Mouse (Mus musculus): ENCODE results near the gene Slc9a1.

DNA sequence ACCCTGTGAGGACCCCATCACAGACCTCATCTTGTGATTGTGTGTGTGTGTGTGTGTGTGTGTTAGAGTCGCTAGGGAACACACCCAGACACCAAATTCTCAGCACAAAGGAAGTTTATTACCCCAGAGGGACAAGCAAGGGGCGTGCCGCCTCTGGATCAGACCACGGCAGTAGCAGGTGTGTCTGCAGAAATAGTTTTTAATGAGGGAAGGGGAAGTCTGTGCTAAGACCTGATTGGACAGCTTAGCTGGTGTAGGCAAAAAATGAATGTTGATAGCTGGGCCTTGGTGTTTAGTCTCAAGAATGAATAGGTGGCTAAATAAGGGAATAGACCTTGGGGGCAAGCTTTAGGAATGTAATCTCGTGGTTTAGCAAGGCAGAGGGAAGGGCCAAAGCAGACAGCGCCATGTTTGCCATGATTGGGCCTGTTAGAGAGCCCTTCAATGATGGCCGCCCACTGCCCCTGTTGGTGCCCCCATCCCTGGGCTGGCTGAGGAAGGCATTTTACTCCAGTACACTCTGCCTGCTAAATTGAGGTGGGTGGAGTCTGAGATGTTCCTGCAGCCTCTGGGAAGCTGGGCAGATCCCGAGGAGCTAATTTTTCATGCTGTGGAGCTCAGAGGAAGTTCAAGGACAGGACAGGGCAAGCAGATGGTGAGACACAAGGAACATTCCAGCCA is 79.3 kb downstream of the Slc9a1 start:
- TF ChIP-seq CTCF (IDR thresholded peaks at IDR 0.05; ENCODE audit: extremely low read depth, insufficient read depth, low read length): no peak
- TF ChIP-seq POLR2A (IDR thresholded peaks at IDR 0.05; ENCODE audit: extremely low read depth, insufficient read depth, low read length): no peak

Data from cortical plate, adult 2 months (tissue).